Mouse (Mus musculus) stomach, embryonic 14.5 days (tissue): Measurements from ENCODE around the gene Dmtf1. TPM values are rescaled to one million over a fixed set of nuclear protein-coding genes. Genes with fewer than 3 reads are reported as not detected.

Source experiments
- ATAC-seq: fragments of 200-750 bp; cut with Nextera tagmentation; 2 replicates; pipeline ENCODE4 v1.8.0; 2017; ENCODE audit warnings: low read depth, moderate TSS enrichment; ENCODE audit not compliant: insufficient number of reproducible peaks, insufficient read depth, low FRiP score
- H3K27ac ChIP-seq: fragments of 300-500 bp; sonication (generic); 2 replicates; pipeline ENCODE4 v1.5.1; 2014; ENCODE audit warnings: mild to moderate bottlenecking, low read length, moderate library complexity, mixed read lengths
- H3K27me3 ChIP-seq: fragments of 300-500 bp; sonication (generic); 2 replicates; pipeline ENCODE4 v1.6.1; 2014; ENCODE audit warnings: low read length, control low read depth, mixed read lengths; ENCODE audit not compliant: control insufficient read depth, insufficient read depth
- H3K36me3 ChIP-seq: fragments of 300-500 bp; sonication (generic); 2 replicates; pipeline ENCODE4 v1.6.1; 2014; ENCODE audit warnings: mild to moderate bottlenecking, control low read depth, low read length, moderate library complexity, mixed read lengths; ENCODE audit not compliant: control insufficient read depth, insufficient read depth
- H3K4me1 ChIP-seq: fragments of 300-500 bp; sonication (generic); 2 replicates; pipeline ENCODE4 v1.6.1; 2014; ENCODE audit warnings: low read length, control low read depth, mixed read lengths; ENCODE audit not compliant: control insufficient read depth, insufficient read depth
- H3K4me2 ChIP-seq: fragments of 300-500 bp; sonication (generic); replicated peaks from 2 replicates; pipeline ENCODE4 v1.6.1; 2014; ENCODE audit warnings: low read depth, low read length, control low read depth
- H3K4me3 ChIP-seq: fragments of 300-500 bp; sonication (generic); 2 replicates; pipeline ENCODE4 v1.5.1; 2014; ENCODE audit warnings: low read depth, low read length, control low read depth
- H3K9ac ChIP-seq: fragments of 300-500 bp; sonication (generic); replicated peaks from 2 replicates; pipeline ENCODE4 v1.6.1; 2014; ENCODE audit warnings: low read depth, mild to moderate bottlenecking, control low read depth, low read length, moderate library complexity, mixed read lengths
- H3K9me3 ChIP-seq: fragments of 300-500 bp; sonication (generic); 2 replicates; pipeline ENCODE4 v1.6.1; 2016; ENCODE audit warnings: low read depth, low read length, control low read depth; ENCODE audit not compliant: control insufficient read depth
- WGBS: fragments of 180-500 bp; shearing (Covaris S2); extraction: QIAGEN DNeasy Blood & Tissue Kit; methylation state at CpG from one replicate; pipeline ENCODE4 v1.1.7; 2014; 5-methylcytosine and 5-hydroxymethylcytosine counted together
- polyA plus RNA-seq: library from polyadenylated mRNA; unstranded; fragments of >200 nt; fragmentation: Nextera tagmentation; extraction: Ambion mirVana; gene quantifications from 2 replicates; pipeline ENCODE4 v1.2.1, GENCODE M21; 2014

The Dmtf1 gene
- polyA plus RNA-seq, 1 experiment from 2014 or later, result 60.4 TPM

- Histone ChIP-seq H3K4me2 (no peak overlapping the region), H3K36me3 (peaks cover 68% of the 10 kb centered on the region), H3K27ac (no peak overlapping the region), H3K9me3 (no peaks in the 10 kb centered on the region), H3K4me1 (no peaks in the 10 kb centered on the region), H3K27me3 (no peaks in the 10 kb centered on the region), H3K9ac (no peak overlapping the region), H3K4me3 (no peak overlapping the region)
- WGBS, result 79% methylated on average over 2 of the region's 2 CpGs
- no peak for ATAC-seq
These were observed 37.4 kb downstream of the Dmtf1 start for GRCm38 (mm10) chr5:9124134-9124533.

GRCm38 (mm10) chr5:9114162-9114561, 47.4 kb downstream of the Dmtf1 start:
- no peak for ATAC-seq
- Histone ChIP-seq H3K27me3 (no peaks in the 10 kb centered on the region), H3K9ac (no peak overlapping the region), H3K9me3 (no peaks in the 10 kb centered on the region), H3K4me2 (no peak overlapping the region), H3K36me3 (peaks cover 12% of the 10 kb centered on the region), H3K4me3 (no peak overlapping the region), H3K27ac (no peak overlapping the region), H3K4me1 (no peaks in the 10 kb centered on the region)
- WGBS, result 44% methylated on average over 6 of the region's 6 CpGs

- H3K4me2 ChIP-seq, result no peak overlapping the region
- 14% methylated on average over 5 of the region's 5 CpGs for WGBS
- no peaks in the 10 kb centered on the region for H3K4me1 ChIP-seq
- H3K9ac ChIP-seq, result no peak overlapping the region
- no peak overlapping the region for H3K27ac ChIP-seq
- no peak overlapping the region for H3K4me3 ChIP-seq
- H3K36me3 ChIP-seq, result no peaks in the 10 kb centered on the region
- peak; percentile 69; the same call in 1 of the 2 replicates for ATAC-seq
- no peaks in the 10 kb centered on the region for H3K27me3 ChIP-seq
- H3K9me3 ChIP-seq, result no peaks in the 10 kb centered on the region
These were observed 49.8 kb downstream of the Dmtf1 start for GRCm38 (mm10) chr5:9111759-9112158.

GRCm38 (mm10) chr5:9111285-9111684, 50.3 kb downstream of the Dmtf1 start:
- Histone ChIP-seq H3K4me2 (no peak overlapping the region), H3K9me3 (no peaks in the 10 kb centered on the region), H3K4me3 (no peak overlapping the region), H3K36me3 (no peaks in the 10 kb centered on the region), H3K27me3 (no peaks in the 10 kb centered on the region), H3K27ac (no peak overlapping the region), H3K4me1 (no peaks in the 10 kb centered on the region), H3K9ac (no peak overlapping the region)
- ATAC-seq, result no peak
- WGBS, result 68% methylated on average over 2 of the region's 2 CpGs

- ATAC-seq, result no peak
- H3K27ac ChIP-seq, result no peak overlapping the region
These were observed 52.0 kb downstream of the Dmtf1 start for GRCm38 (mm10) chr5:9109582-9109981.

GRCm38 (mm10) chr5:9108490-9108889, 53.1 kb downstream of the Dmtf1 start:
- Histone ChIP-seq H3K4me3 (no peak overlapping the region), H3K4me2 (no peak overlapping the region), H3K36me3 (no peaks in the 10 kb centered on the region), H3K27me3 (no peaks in the 10 kb centered on the region), H3K27ac (no peak overlapping the region), H3K9ac (no peak overlapping the region), H3K4me1 (no peaks in the 10 kb centered on the region), H3K9me3 (no peaks in the 10 kb centered on the region)
- ATAC-seq, result no peak
- WGBS, result 65% methylated on average over 5 of the region's 5 CpGs

More at GRCm38 (mm10) chr5:9109582-9109981, 52.0 kb downstream of the Dmtf1 start:
- Histone ChIP-seq H3K9ac (no peak overlapping the region), H3K4me1 (no peaks in the 10 kb centered on the region), H3K36me3 (no peaks in the 10 kb centered on the region), H3K27me3 (no peaks in the 10 kb centered on the region), H3K4me3 (no peak overlapping the region), H3K4me2 (no peak overlapping the region), H3K9me3 (no peaks in the 10 kb centered on the region)

- Histone ChIP-seq H3K4me1 (no peaks in the 10 kb centered on the region), H3K27me3 (no peaks in the 10 kb centered on the region), H3K4me3 (no peak overlapping the region), H3K36me3 (no peaks in the 10 kb centered on the region), H3K27ac (no peak overlapping the region), H3K9me3 (no peaks in the 10 kb centered on the region), H3K4me2 (no peak overlapping the region), H3K9ac (no peak overlapping the region)
- ATAC-seq, result no peak
- 72% methylated on average over 8 of the region's 8 CpGs for WGBS
These were observed 54.1 kb downstream of the Dmtf1 start for GRCm38 (mm10) chr5:9107296-9108089.

- Histone ChIP-seq H3K27ac (no peak overlapping the region), H3K36me3 (no peaks in the 10 kb centered on the region), H3K4me2 (no peak overlapping the region), H3K4me3 (no peak overlapping the region), H3K4me1 (no peaks in the 10 kb centered on the region), H3K9me3 (no peaks in the 10 kb centered on the region), H3K9ac (no peak overlapping the region), H3K27me3 (no peaks in the 10 kb centered on the region)
- ATAC-seq, result no peak
- 84% methylated on average over 6 of the region's 6 CpGs for WGBS
These were observed 54.8 kb downstream of the Dmtf1 start for GRCm38 (mm10) chr5:9106806-9107205.

- no peaks in the 10 kb centered on the region for H3K9me3 ChIP-seq
- H3K27me3 ChIP-seq, result no peaks in the 10 kb centered on the region
- H3K27ac ChIP-seq, result no peak overlapping the region
- no peaks in the 10 kb centered on the region for H3K36me3 ChIP-seq
- 67% methylated on average over 8 of the region's 8 CpGs for WGBS
- no peak overlapping the region for H3K4me2 ChIP-seq
- no peak overlapping the region for H3K9ac ChIP-seq
- ATAC-seq, result no peak
- H3K4me1 ChIP-seq, result no peaks in the 10 kb centered on the region
- no peak overlapping the region for H3K4me3 ChIP-seq
These were observed 57.6 kb downstream of the Dmtf1 start for GRCm38 (mm10) chr5:9103958-9104357.
